Mouse (Mus musculus): ENCODE measurements around the gene Galr2. TPM values are rescaled to one million over a fixed set of nuclear protein-coding genes. Genes with fewer than 3 reads are reported as not detected.

Gene Galr2
- polyA plus RNA-seq, 1 experiment, result not detected

DNA sequence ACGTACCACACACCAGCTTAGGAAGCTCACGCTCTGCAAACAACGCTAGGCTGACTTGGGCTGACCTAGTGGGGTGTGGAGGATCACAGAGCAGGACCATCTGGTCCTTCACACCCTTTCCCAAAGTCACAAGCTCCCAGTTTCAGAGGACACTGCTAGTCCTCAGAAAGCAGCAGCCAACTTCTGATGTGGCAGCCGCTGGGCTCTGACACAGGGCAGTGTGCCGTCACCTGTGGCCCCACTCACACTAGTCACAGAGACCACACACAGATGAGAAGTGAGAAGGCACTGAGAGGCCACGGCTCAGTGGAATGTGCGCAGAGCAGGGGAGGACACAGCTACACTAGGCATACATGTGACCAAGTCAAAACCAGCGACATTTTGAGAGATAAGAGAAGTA lies 29.8 kb upstream of the Galr2 start:
- Histone ChIP-seq H3K27ac (ENCODE audit: insufficient read depth, low read depth, low read length) (no peak overlapping the region), H3K4me3 (ENCODE audit: insufficient read depth, low read length) (no peak overlapping the region), H3K4me1 (ENCODE audit: control insufficient read depth, insufficient read depth, low read length) (peaks cover 11% of the 10 kb centered on the region)
- TF ChIP-seq CTCF (IDR thresholded peaks at IDR 0.05; ENCODE audit: low read depth, low read length), result no peak
- TF ChIP-seq POLR2A (IDR thresholded peaks at IDR 0.05; ENCODE audit: borderline replicate concordance, low read depth, low read length), result no peak

DNA sequence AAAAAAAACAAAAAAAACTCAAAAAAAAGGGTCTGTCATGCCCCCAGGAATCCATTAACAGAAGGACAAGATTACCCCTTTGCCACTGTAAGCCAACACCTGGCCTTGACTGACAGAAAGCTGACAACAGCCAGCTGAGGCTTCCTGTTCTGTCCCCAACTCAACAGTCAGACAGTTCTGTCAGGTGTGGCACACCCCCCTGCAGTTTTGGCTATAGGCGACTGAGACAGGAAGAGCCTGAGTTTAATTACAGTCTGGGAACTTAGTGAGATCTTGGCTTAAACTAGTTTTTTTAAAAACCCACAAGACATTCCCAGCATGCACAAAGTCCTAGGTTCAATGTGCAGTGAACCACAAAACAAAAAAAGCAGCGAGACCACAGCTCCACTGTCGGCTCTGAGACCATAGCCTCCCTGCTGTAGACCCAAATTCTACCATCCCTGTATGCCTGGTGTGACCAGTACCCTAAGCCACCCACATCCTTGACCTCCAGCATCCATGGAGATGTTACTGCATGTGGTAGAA lies 27.6 kb upstream of the Galr2 start:
- Histone ChIP-seq H3K4me3 (ENCODE audit: insufficient read depth, low read length) (no peak overlapping the region), H3K4me1 (ENCODE audit: control insufficient read depth, insufficient read depth, low read length) (peaks cover 11% of the 10 kb centered on the region), H3K27ac (ENCODE audit: insufficient read depth, low read depth, low read length) (no peak overlapping the region)
- no peak for TF ChIP-seq CTCF (IDR thresholded peaks at IDR 0.05; ENCODE audit: low read depth, low read length)
- no peak for TF ChIP-seq POLR2A (IDR thresholded peaks at IDR 0.05; ENCODE audit: borderline replicate concordance, low read depth, low read length)

DNA sequence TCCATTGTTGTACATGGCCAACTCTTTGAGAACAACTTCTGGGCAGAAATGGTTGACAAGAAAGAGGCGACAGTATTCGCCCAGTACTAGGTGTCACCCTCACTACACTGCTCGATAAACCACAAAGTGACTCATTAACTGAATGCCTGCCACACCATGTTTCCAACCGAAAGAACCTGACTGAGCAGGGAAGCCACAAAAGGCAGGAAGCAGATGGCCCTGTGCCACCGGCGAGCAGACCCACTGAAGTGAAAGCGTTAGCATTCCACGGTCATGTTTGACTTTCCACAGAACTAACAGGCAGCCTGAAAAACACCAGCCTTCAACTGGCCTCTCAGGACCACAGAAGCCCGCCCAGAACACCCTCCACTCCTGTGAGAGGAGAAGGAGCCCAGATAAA lies 26.1 kb upstream of the Galr2 start:
- H3K4me3 ChIP-seq (ENCODE audit: insufficient read depth, low read length), result no peak overlapping the region
- TF ChIP-seq CTCF (IDR thresholded peaks at IDR 0.05; ENCODE audit: low read depth, low read length) (no peak), POLR2A (IDR thresholded peaks at IDR 0.05; ENCODE audit: borderline replicate concordance, low read depth, low read length) (no peak)
- no peak overlapping the region for H3K27ac ChIP-seq (ENCODE audit: insufficient read depth, low read depth, low read length)
- H3K4me1 ChIP-seq (ENCODE audit: control insufficient read depth, insufficient read depth, low read length), result peaks cover 11% of the 10 kb centered on the region

DNA sequence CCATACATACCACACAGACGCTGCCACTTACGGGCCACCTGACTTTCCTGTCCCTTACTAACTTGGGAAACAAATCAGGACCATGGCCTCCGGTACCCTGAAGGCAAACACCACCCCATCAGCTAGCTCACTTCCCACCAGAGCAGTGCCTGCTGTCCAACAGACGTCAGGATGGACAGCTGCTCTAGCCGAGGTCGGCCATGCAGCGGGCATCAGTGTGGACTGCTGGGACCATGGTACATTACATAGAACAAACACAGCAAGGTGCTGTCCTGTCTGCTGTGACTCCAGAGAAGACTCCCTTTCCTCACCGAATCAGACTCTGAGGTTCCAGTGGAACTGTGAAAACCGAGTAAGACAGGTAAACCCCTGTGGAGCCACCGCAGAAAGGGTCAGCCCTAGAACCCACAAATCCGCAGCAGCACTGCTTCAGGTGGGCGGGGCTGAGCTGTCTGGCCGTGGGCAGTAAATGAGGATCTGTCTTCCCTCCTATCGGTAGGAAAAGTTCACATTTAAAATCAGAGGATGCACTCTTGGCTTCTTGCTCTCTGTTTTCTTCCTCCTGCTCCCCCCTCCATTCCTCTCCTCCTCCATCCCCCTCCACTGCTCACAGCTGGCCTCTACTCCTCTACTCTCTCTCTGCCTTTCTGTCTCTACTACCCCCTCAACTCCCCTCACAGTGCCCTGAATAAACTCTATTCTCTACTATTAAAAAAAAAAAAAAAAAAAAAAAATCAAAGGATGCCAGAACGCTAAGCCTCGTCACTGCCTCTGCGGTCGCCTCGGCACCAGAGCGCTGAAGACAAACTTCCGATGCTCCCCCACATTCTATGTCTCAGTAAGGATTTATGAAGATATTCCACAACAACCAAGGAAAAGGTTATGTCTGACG lies 25.4 kb upstream of the Galr2 start:
- Histone ChIP-seq H3K4me1 (ENCODE audit: control insufficient read depth, insufficient read depth, low read length) (peaks cover 11% of the 10 kb centered on the region), H3K4me3 (ENCODE audit: insufficient read depth, low read length) (no peak overlapping the region), H3K27ac (ENCODE audit: insufficient read depth, low read depth, low read length) (no peak overlapping the region)
- TF ChIP-seq POLR2A (IDR thresholded peaks at IDR 0.05; ENCODE audit: borderline replicate concordance, low read depth, low read length) (no peak), CTCF (IDR thresholded peaks at IDR 0.05; ENCODE audit: low read depth, low read length) (no peak)

DNA sequence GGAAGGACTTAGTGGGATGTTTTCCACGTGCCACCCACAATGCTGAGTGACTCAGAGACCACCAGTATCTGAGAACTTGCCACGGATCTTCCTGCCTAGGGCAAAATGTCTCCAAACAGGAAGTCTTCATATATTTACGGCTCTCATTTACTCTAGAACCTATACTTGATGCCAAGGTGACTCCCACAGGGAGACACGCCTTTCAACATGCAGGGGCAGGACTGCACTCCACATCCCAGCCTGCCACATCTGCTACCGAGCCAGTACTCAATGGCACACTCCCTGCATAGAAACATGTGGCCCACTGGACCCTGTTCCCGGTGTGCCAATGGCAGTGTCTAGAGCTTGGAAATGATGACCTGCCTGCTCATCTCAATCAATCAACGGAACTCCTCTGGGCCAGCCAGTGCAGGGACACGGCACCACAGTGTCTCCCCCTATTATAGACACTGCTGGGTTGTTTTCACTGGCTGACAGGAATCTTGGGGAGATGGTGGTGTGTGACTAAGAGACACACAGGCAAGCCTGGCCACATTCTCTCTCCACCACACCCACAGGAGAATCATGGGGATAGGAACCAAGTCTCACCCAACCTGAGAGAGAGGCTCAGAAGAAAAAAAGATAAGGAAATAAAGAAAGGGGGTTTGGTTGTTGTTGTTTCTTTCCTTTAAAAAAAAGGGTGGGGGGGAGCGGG lies 24.6 kb upstream of the Galr2 start:
- peaks cover 11% of the 10 kb centered on the region for H3K4me1 ChIP-seq (ENCODE audit: control insufficient read depth, insufficient read depth, low read length)
- no peak overlapping the region for H3K27ac ChIP-seq (ENCODE audit: insufficient read depth, low read depth, low read length)
- H3K4me3 ChIP-seq (ENCODE audit: insufficient read depth, low read length), result no peak overlapping the region
- no peak for TF ChIP-seq POLR2A (IDR thresholded peaks at IDR 0.05; ENCODE audit: borderline replicate concordance, low read depth, low read length)

DNA sequence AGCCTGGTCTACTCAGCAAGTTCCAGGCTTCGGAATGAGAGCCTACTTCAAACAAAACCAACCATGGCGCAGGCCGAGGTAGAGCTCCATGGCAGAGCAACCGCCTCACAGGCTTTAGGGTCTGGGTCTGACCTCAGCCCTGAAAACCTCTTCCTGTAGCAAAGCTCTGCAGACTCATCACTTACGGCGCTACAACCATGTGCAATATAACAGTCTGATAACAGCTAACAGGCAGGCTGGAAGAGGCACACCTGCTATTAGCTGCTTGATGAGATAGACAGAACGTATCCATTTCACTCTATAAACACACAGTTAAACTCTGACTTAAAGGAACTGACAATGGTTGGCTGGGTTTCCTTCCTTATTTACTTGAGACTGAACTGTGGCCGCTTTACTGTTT lies 21.3 kb upstream of the Galr2 start:
- Histone ChIP-seq H3K4me3 (ENCODE audit: insufficient read depth, low read length) (no peak overlapping the region), H3K27ac (ENCODE audit: insufficient read depth, low read depth, low read length) (no peak overlapping the region), H3K4me1 (ENCODE audit: control insufficient read depth, insufficient read depth, low read length) (peaks cover 11% of the 10 kb centered on the region)
- TF ChIP-seq POLR2A (IDR thresholded peaks at IDR 0.05; ENCODE audit: borderline replicate concordance, low read depth, low read length), result no peak
- no peak for TF ChIP-seq CTCF (IDR thresholded peaks at IDR 0.05; ENCODE audit: low read depth, low read length)

DNA sequence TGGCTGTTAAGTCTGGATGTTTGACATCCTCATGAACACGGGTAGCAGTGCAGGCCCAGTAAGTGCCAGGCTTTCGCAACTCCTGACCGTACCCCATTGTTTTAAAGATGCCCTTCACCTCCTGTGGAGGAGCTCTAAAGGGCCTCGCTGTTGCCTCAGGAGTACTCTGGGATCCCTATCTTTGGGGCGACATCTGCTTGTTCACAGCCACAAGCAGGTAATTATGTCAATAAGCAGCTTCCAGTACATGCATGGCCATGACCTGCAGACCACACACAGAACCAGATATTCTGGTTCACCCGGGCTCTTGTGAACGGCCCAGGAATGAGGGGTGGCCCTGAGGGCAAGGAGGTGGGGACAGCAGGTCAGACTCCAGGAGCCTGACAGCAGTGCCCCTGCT lies 20.5 kb upstream of the Galr2 start:
- TF ChIP-seq CTCF (IDR thresholded peaks at IDR 0.05; ENCODE audit: low read depth, low read length), result no peak
- no peak for TF ChIP-seq POLR2A (IDR thresholded peaks at IDR 0.05; ENCODE audit: borderline replicate concordance, low read depth, low read length)
- Histone ChIP-seq H3K4me3 (ENCODE audit: insufficient read depth, low read length) (no peak overlapping the region), H3K4me1 (ENCODE audit: control insufficient read depth, insufficient read depth, low read length) (peaks cover 3% of the 10 kb centered on the region), H3K27ac (ENCODE audit: insufficient read depth, low read depth, low read length) (no peak overlapping the region)

DNA sequence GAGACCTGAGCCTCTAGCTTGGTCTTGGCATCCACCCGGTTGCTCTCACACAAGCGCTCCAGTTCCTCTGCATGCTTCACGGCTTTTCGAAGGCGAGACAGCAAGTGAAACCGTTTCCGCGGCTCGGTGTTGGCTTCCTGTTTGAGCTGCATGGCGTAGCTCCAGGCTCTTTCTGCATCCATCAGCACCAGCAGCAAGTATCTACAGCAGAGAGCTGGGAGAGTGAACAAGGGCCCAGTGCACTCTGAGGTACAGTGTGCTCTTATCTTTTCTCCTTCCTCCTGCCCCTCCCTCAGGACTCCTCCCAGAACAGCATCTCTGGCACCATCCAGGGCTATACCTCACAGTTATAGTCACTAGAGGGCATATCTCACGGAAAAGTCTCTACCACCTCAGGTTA lies 15.4 kb upstream of the Galr2 start:
- TF ChIP-seq CTCF (IDR thresholded peaks at IDR 0.05; ENCODE audit: low read depth, low read length) (no peak), POLR2A (IDR thresholded peaks at IDR 0.05; ENCODE audit: borderline replicate concordance, low read depth, low read length) (no peak)
- Histone ChIP-seq H3K4me3 (ENCODE audit: insufficient read depth, low read length) (no peak overlapping the region), H3K4me1 (ENCODE audit: control insufficient read depth, insufficient read depth, low read length) (peaks cover 4% of the 10 kb centered on the region), H3K27ac (ENCODE audit: insufficient read depth, low read depth, low read length) (no peak overlapping the region)

DNA sequence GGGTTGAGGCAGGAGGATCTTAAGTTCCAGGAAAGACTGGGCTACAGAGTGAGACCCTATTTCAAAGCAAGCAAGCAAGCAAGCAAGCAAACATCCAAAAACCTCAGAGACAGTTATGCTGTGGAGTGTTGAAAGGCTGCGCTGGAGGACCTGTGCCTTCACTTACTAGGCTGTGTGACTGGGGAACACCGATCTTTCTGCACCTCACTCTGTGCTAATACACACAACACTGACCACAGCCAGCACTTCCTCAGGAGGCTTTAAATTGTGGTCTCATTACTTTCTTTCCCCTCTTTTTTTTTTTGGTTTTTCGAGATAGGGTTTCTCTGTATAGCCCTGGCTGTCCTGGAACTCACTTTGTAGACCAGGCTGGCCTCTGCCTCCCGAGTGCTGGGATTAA lies 14.9 kb upstream of the Galr2 start:
- Histone ChIP-seq H3K4me1 (ENCODE audit: control insufficient read depth, insufficient read depth, low read length) (peaks cover 4% of the 10 kb centered on the region), H3K27ac (ENCODE audit: insufficient read depth, low read depth, low read length) (no peak overlapping the region), H3K4me3 (ENCODE audit: insufficient read depth, low read length) (no peak overlapping the region)
- TF ChIP-seq CTCF (IDR thresholded peaks at IDR 0.05; ENCODE audit: low read depth, low read length) (no peak), POLR2A (IDR thresholded peaks at IDR 0.05; ENCODE audit: borderline replicate concordance, low read depth, low read length) (no peak)

DNA sequence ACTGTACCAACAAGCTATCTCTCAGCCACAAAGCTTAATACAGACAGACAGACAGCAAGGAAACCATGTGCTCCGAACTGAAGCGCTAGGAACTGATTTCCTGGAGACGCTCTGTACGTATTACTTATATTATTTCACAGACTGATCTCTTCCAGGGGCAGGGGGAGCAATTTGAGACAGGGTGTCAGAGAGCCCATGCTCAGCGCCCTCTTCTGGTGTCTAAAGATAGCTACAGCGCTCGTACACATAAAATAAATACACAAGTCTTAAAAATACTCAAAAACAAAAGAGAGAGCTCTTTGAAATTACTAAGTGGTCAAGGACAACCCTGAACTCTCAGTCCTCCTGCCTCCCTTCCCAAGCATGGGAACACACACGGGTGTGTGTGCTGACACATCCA lies 13.1 kb upstream of the Galr2 start:
- H3K4me3 ChIP-seq (ENCODE audit: insufficient read depth, low read length), result no peak overlapping the region
- peaks cover 10% of the 10 kb centered on the region for H3K4me1 ChIP-seq (ENCODE audit: control insufficient read depth, insufficient read depth, low read length)
- TF ChIP-seq POLR2A (IDR thresholded peaks at IDR 0.05; ENCODE audit: borderline replicate concordance, low read depth, low read length), result no peak
- TF ChIP-seq CTCF (IDR thresholded peaks at IDR 0.05; ENCODE audit: low read depth, low read length), result no peak
- no peak overlapping the region for H3K27ac ChIP-seq (ENCODE audit: insufficient read depth, low read depth, low read length)

All from bone marrow macrophage, adult 2 months (primary cell).